Mouse (Mus musculus): ENCODE measurements around the gene Dcun1d3.

The Dcun1d3 gene

GRCm38 (mm10) chr7:119807396-119807795 lies 88.7 kb downstream of the Dcun1d3 start:
- DNase-seq (ENCODE audit: low spot score in 2 of 2), result no peak
